Mouse (Mus musculus) ES-Bruce4 (cell line): ENCODE data around the gene Usp45. TPM values are rescaled to one million over a fixed set of nuclear protein-coding genes. Genes with fewer than 3 reads are reported as not detected.
A peak's percentile ranks its signal among the peaks of the same experiment; 100 is the strongest.

Experiments used
- H3K27ac ChIP-seq: 2 replicates; pipeline ENCODE4 v1.5.1; 2012; ENCODE audit warnings: low read length, inconsistent platforms; ENCODE audit not compliant: insufficient read depth
- H3K27me3 ChIP-seq: 2 replicates; pipeline ENCODE4 v1.6.1; 2012; ENCODE audit warnings: mild to moderate bottlenecking, low read length, inconsistent platforms; ENCODE audit not compliant: control insufficient read depth, poor library complexity, insufficient read depth, severe bottlenecking
- H3K36me3 ChIP-seq: 2 replicates; pipeline ENCODE4 v1.6.1; 2012; ENCODE audit warnings: inconsistent platforms, mild to moderate bottlenecking, low read length, moderate library complexity; ENCODE audit not compliant: control insufficient read depth, poor library complexity, insufficient read depth, severe bottlenecking
- H3K4me1 ChIP-seq: one replicate; pipeline ENCODE4 v1.8.1; 2011; ENCODE audit warnings: low read length; ENCODE audit not compliant: control insufficient read depth, insufficient read depth
- H3K4me3 ChIP-seq: 2 replicates; pipeline ENCODE4 v1.5.1; 2011; ENCODE audit warnings: low read depth, mild to moderate bottlenecking, low read length
- H3K9ac ChIP-seq: 2 replicates; pipeline ENCODE4 v1.6.1; 2012; ENCODE audit warnings: low read depth, mild to moderate bottlenecking, inconsistent platforms; ENCODE audit not compliant: poor library complexity, severe bottlenecking
- H3K9me3 ChIP-seq: replicated peaks from 2 replicates; pipeline ENCODE4 v1.6.1; 2012; ENCODE audit warnings: mild to moderate bottlenecking, low read length, inconsistent platforms; ENCODE audit not compliant: control insufficient read depth, poor library complexity, insufficient read depth, severe bottlenecking
- CTCF ChIP-seq: IDR thresholded peaks from one replicate; pipeline ENCODE4 v1.8.1; 2011; ENCODE audit warnings: low read depth, low read length
- EP300 ChIP-seq: IDR thresholded peaks from 2 replicates; pipeline ENCODE4 v1.6.1; 2011; ENCODE audit warnings: low read depth, low read length; ENCODE audit not compliant: insufficient read depth
- POLR2A ChIP-seq: IDR thresholded peaks from one replicate; pipeline ENCODE4 v1.8.1; 2011; ENCODE audit warnings: low read length; ENCODE audit not compliant: insufficient read depth
- polyA plus RNA-seq: library from polyadenylated mRNA; stranded (reverse); fragments of >200 nt; gene quantifications from 2 replicates; pipeline ENCODE4 v1.2.4, GENCODE M21; 2011; ENCODE audit warnings: low read depth; ENCODE audit not compliant: missing spikeins, insufficient read depth, insufficient read length

The Usp45 gene
- polyA plus RNA-seq, 1 experiment, result 38.1 TPM

- no peaks in the 10 kb centered on the region for H3K4me1 ChIP-seq
- TF ChIP-seq CTCF (no peak), EP300 (no peak), POLR2A (no peak)
- H3K27ac ChIP-seq, result 0 out of 2 replicates have a peak overlapping the region, but pooled peaks have one; percentile 29
- H3K4me3 ChIP-seq, result no peak overlapping the region
- H3K27me3 ChIP-seq, result no peaks in the 10 kb centered on the region
- no peaks in the 10 kb centered on the region for H3K9me3 ChIP-seq
- no peak overlapping the region for H3K9ac ChIP-seq
- peaks cover 8% of the 10 kb centered on the region for H3K36me3 ChIP-seq
These were observed 21.2 kb upstream of the Usp45 start for GRCm38 (mm10) chr4:21745723-21746122.

- peak overlapping the region; percentile 93 for H3K27ac ChIP-seq
- no peaks in the 10 kb centered on the region for H3K4me1 ChIP-seq
- no peak overlapping the region for H3K4me3 ChIP-seq
- TF ChIP-seq EP300 (no peak), CTCF (no peak), POLR2A (no peak)
- no peak overlapping the region for H3K9ac ChIP-seq
- no peaks in the 10 kb centered on the region; the same call in 1 of the 2 replicates for H3K9me3 ChIP-seq
- H3K27me3 ChIP-seq, result no peaks in the 10 kb centered on the region
- no peaks in the 10 kb centered on the region for H3K36me3 ChIP-seq
These were observed 11.7 kb upstream of the Usp45 start for GRCm38 (mm10) chr4:21755123-21755789.

GRCm38 (mm10) chr4:21758860-21759259 is 8.1 kb upstream of the Usp45 start:
- Histone ChIP-seq H3K4me1 (no peaks in the 10 kb centered on the region), H3K9ac (no peak overlapping the region), H3K27me3 (no peaks in the 10 kb centered on the region), H3K9me3 (no peaks in the 10 kb centered on the region; the same call in 1 of the 2 replicates), H3K27ac (no peak overlapping the region), H3K4me3 (no peak overlapping the region), H3K36me3 (no peaks in the 10 kb centered on the region)
- TF ChIP-seq CTCF (peak; percentile 53), EP300 (no peak)

GRCm38 (mm10) chr4:21761416-21762160 is 5.4 kb upstream of the Usp45 start:
- H3K9ac ChIP-seq, result no peak overlapping the region
- no peaks in the 10 kb centered on the region; the same call in 1 of the 2 replicates for H3K9me3 ChIP-seq
- no peaks in the 10 kb centered on the region for H3K36me3 ChIP-seq
- no peak overlapping the region for H3K4me3 ChIP-seq
- no peaks in the 10 kb centered on the region for H3K27me3 ChIP-seq
- no peak overlapping the region for H3K27ac ChIP-seq
- H3K4me1 ChIP-seq, result no peaks in the 10 kb centered on the region
- TF ChIP-seq EP300, result no peak
- no peak for TF ChIP-seq POLR2A
- TF ChIP-seq CTCF, result no peak

- Histone ChIP-seq H3K9ac (peak overlapping the region; percentile 52; the same call in 1 of the 2 replicates), H3K36me3 (no peaks in the 10 kb centered on the region), H3K4me1 (no peaks in the 10 kb centered on the region), H3K9me3 (no peaks in the 10 kb centered on the region; the same call in 1 of the 2 replicates), H3K27me3 (no peaks in the 10 kb centered on the region), H3K4me3 (no peak overlapping the region), H3K27ac (peak overlapping the region; percentile 83)
- TF ChIP-seq CTCF (no peak), POLR2A (no peak), EP300 (no peak)
These were observed 3.1 kb upstream of the Usp45 start for GRCm38 (mm10) chr4:21763827-21764226.
